Mouse (Mus musculus): ENCODE measurements around the gene Atp11a.

DNA sequence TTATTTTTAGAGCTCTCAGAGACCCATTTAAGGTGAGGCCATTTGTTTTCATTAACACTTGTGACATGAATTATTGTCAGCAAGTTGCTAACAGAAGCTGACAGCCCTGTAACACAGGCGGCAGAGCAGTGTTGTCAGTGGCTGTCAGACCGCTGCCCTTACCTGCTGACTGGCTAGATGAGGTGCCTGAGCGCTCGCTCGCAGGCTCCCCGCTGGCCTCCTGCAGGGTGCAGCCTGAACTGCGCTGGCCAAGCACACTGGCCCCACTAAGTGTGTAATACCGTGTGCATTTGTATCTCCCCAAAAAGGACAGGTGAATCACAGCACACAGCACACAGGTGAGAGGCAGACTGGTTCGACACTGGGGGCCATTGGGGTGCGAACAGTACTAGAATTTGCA is 67.7 kb downstream of the Atp11a start:
- TF ChIP-seq POLR2A (IDR thresholded peaks at IDR 0.05; ENCODE audit: low read depth, low read length) (no peak), CTCF (IDR thresholded peaks at IDR 0.05; ENCODE audit: extremely low read depth, insufficient read length, insufficient replicate concordance, low read depth, low read length) (no peak)

All from small intestine, adult 2 months (tissue).